Mouse (Mus musculus) frontal cortex, postnatal 36 days (tissue): ENCODE measurements around the gene Nfkbie.

Experiments
- DNase-seq, 2 experiments: peaks; one replicate each; pipeline ENCODE4 v3.0.0; 2022; ENCODE audit warnings: low spot score in 2 of 2

Gene Nfkbie

DNA sequence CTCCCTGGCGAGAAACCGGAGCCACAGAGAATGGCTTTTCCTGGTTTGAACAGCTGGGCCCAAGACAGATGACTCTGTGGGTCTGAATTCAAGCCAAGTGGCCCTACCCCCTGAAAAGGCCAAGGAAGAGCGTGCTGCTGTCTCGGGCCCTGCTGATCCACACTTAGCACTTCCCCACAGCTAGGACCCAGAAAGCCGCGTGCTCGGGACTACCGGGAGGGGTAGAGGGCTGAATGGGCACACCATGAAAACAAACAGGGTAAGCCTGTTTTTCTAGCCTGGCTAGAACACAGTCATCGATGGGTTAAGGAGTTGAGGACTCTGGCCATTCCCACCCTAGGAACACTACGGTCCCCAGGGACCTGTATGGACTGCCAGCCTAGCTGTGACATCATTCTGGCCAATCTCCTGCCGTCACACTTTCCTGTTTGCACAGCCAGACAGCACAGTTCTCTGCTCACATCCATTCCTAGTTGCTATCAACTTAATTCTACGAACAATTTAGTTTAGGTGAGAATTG, 25.5 kb downstream of the Nfkbie start:
- DNase-seq: no peak

DNA sequence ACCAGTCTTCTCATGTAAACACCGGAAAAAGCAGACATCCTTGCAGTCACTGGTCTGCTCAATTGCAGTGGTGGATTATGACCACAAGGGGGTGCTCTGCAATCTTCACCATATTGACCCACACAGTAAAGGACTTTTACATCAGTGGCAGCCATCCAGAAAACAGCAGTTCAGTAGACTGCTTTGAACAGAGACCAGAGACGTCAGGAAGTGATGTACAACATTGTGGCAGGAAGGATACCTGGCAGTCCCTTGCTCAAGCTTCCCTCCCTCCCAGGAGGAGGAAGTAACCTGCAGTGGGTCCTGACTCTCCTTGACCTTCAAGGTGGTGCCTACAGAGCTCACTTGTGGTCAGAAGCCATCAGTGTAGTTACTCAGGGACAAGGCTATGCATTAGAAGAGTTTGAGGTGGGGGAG, 26.1 kb downstream of the Nfkbie start:
- peak in 1 of 2 experiments; percentile 65 for DNase-seq

DNA sequence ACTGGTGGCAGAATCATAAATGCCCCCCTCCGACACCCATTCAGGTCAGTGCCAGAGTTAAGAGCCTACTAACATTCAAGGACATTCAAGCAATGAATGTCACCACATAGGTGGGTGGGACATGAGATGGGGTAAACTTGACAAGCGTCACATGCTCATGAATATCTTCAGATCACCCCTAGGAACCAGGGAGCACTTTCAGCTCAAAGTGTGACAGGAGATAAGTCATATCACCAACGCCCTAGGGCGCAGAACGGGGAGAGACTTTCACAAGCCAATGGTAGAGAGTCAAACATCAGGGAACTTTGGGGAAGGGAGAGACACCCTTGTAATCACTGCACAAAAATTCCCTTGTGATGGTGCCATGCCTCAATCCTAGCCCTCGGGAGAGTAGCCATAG, 26.7 kb downstream of the Nfkbie start:
- DNase-seq: no peak

DNA sequence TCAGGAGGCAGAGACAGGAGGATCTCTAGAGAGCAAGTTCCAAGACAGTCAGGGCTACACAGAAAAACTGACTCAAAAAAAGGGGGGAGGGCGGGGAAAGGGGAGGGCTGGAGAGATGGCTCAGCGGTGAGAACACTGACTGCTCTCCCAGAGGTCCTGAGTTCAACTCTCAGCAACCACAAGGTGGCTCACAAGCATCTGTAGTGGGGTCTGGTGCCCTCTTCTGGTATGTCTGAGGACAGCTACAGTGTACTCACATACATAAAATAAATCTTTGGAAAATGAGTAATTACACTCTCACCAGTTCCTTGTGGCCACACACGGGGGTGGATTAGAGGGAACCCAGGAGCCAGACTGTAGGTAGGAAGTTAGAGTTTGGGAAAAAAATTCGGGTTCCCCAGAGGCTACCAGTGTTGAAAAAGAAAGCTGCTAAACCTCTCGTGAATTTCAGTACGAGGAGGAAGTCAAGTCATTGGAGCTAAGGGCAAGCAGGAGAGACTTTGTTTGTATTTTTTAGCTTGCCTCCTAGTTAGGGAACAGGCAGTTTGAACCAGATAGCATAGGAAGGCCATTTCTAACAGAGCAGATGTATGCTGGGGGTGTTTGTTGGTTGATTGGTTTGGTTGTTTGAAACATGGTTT, 27.3 kb downstream of the Nfkbie start:
- no peak for DNase-seq

DNA sequence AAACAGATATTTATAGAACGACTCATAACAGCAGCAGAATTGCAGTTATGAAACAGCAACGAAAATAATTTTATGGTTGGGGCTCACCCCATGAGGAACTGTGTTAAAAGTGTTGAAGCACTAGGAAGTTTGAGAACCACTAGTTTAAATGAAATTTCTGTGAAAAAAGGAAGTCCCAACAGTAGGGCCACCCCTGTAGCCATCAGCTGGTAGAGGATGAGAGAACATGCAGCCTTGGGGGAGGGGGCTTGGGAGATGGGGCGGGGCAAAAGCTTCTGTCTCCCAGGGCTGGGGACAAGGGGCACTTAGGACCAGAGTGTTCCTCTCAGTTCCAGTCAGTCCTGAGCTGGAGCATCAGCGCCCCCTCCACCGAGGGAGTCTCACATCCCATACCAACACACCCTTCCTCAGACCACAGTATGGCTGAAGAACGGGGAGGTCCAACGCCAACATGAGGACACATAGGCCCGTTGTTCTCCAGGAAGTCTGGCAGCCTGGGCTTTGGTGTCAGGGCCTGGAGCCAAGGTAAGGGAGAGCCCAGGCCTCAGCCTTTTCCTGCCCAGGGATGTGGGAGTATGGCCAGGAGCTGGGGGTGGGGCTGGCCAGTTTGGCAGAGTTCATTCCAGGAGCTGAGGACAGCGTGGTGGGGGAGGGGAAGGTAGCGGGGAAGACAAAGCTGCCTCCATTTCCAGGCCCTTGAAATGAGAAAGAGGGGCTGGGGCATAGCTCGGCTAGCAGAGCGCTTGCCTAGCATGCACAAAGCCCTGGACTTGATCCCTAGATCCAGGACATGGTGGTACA, 28.8 kb downstream of the Nfkbie start:
- peak in 1 of 2 experiments; percentile 63 for DNase-seq

DNA sequence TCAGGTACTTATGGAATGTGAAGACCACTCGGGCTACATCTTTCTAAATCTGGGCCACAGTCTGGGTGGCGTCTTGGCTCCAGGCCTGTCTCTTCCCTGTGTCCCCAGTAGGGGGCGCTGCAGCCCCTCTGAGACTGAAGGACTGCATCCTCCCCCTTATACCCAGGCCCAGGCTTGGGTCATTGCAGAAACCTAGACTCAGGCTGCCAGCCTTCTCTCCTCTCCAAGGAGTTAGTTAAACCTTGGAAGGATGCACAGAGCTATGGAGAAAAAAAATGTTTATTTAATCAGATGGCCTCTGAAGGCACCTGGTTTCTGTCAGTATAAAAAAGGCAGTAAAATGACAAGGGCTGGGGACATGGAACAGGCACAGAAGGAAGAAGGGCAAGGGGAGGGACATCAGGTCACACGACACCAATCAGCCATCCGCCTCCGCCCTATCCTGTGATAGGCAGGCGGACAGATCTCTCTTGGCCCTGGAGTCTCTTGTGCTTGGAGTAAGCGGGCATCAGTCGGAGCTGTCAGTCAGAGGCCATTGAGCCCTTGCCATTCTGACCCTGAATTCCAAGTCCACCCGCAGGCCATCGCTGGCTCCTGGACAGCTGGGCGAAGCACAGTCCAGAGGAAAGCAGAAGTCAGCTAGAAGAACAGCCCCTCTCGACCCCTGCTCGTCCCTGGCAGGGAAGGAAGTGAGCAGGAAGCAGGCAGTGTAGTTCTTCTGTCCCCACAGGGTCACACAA, 29.6 kb downstream of the Nfkbie start:
- peak in 1 of 2 experiments; percentile 77 for DNase-seq

DNA sequence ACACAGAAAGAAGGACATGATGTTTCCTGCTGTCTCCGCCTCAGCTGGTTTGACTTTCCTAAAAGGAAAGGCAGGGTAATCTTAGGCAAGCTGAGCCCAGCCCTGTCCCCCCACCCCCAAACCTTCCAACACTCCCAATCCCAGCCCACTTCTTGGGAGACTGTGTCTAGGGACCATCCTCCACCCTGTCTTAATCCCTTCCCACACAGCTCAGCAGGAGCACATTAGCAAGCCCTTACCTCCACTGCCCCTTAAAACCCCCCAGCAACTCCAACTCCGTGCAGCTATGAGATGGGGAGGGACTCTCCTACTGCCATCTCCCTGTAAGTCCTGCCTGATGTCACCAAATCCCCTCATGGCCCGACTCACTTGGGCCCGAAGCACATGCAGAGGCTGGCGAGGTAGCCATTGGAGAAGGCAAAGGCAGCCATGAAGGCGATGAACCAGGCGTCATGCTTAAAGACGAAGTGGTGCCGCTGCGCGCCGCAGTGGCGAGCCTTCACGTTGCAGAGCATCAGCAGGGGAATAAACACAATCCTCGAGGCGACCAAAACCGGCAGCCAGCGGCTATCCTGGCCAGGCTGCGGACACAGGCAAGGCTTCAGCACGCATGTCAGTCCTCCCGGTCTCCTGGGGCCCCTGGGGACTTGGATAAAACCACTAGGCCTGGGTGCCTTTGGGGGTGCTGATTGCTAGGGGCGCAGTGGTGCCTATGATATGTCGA, 30.4 kb downstream of the Nfkbie start:
- no peak for DNase-seq

DNA sequence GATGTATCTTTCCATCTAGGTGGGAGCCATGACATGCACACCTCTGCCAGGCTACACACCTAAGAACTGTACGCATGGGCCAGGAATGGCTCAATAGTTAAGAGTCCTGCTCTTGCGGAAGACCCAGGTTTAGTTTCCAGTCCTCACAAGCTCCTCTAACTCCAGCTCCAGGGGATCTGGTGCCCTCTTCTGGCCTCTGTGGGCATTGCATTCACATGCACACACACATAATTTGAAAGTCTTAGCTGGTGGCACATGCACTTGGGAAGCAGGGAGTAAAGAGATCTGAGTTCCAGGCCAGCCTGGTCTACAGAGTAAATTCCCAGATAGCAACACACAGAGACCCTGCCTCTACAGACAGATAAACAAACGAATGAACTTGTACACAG, 30.9 kb downstream of the Nfkbie start:
- no peak for DNase-seq

DNA sequence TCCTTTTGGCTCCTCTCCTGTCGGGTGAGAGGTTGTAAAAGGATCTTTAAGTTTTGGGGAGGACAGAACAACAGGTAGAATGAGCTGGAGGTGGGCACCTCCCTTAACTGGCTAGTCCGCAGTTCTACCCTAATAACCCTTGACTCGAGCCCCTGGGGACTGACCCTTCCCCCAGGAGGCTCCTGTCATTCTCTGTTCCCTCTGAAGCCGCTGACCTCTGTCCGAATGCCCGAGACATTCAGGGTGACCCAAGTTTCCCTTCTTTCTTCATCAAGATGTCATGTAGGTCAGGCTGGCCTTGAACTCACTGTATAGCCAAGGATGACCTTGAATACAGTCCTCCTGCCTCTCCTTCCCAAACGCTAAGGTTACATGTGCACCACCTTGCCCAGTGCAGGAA, 32.9 kb downstream of the Nfkbie start:
- no peak for DNase-seq

DNA sequence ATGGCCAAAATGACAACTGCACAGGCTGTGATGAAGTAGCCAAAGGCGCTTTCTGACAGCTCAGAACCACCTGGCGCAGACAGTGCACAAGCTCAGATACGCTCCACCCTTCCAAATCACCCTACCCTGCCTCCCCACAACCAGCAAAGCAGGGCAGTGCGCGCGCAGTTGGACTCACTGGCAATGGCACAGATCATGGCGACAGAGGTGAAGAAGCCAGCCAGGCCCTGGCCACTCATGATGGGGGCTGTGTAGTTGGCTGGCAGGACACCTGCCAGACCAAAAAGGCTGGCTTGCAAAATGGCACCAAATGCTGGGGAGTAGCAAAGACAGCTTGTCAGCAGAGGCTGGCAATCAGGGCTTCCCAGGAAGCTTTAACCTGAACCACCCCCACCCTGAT, 33.7 kb downstream of the Nfkbie start:
- DNase-seq: no peak

DNA sequence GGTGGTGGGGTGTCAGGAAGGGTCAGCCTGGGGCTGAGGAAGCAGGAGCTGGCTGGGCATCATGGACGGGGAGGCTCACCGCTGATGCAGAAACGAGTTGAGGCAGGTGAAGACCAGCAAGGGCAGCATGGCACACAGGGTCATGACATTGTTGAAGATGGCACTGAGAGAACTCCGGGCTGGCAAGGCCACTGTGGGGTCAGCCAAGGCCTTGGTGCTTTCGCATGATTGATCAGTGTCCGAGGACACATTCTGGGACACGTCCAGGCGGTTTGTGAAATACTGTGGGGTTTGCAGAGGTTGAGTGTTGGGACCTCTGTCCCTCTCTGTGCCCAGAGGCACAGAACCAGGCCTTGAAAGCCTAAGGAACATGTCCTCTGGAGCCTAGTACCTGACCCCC, 34.3 kb downstream of the Nfkbie start:
- no peak for DNase-seq

DNA sequence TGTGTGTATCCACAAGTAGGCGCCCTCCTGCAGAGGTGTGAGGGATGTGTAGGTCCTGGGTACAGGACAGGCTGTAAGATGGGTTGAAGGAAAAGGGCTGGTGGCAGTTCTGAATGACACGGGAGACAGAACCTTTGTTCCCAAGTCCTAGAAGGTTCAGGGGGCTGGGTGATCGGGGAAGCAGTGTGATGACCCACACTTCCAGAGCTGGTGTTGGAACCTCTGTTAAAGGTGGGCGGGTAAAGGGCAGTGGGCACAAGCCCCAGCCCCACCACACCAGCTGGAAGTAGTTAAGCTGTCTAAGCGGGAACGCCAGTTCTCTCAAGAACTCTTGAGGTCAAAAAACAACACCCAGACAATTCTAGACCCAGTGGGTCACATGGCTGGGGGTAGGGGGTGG, 34.9 kb downstream of the Nfkbie start:
- DNase-seq: no peak

DNA sequence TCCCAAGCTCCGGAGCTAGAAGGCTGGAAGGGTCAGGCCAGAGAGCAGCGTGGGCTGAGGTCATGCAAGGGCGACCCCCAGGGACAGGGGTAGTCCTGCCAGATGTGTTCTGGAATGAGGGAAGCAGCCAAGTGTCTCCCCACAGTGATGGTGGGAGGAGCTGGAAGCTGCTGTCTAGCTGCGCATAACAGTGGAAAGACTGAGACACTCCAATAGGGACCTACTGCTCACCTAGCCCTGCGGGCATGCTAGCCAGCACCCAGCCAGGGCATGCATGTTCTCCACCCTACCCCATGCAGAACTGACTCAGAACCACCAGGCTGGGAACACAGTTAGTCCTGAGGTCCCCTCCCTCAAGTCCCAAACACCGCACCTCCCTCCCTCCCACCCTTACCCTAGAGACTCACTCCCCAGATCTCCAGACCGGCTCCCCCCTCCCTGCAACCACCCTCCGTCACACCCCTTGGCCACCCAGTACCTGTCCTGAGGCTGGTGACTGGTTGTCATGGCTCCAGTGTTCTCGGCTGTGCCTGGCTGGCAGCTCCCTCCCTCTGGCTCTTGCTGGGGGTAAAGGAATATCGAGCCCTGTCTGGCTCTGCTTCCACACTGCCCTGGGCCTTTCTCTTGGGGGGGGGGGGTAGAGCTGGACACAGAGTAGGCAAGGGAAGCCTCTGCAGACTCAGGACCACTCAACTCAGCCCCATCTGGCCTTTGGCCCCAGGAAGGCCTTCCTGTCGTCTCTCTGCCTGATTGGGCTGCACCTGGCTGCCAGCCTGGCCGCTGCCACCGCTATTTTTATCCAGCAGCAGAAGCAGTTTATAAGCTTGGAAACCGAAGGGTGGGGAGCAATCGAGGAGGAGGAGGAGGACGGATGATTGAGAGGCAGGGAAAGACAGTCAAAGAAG, 36.5 kb downstream of the Nfkbie start:
- DNase-seq: no peak

DNA sequence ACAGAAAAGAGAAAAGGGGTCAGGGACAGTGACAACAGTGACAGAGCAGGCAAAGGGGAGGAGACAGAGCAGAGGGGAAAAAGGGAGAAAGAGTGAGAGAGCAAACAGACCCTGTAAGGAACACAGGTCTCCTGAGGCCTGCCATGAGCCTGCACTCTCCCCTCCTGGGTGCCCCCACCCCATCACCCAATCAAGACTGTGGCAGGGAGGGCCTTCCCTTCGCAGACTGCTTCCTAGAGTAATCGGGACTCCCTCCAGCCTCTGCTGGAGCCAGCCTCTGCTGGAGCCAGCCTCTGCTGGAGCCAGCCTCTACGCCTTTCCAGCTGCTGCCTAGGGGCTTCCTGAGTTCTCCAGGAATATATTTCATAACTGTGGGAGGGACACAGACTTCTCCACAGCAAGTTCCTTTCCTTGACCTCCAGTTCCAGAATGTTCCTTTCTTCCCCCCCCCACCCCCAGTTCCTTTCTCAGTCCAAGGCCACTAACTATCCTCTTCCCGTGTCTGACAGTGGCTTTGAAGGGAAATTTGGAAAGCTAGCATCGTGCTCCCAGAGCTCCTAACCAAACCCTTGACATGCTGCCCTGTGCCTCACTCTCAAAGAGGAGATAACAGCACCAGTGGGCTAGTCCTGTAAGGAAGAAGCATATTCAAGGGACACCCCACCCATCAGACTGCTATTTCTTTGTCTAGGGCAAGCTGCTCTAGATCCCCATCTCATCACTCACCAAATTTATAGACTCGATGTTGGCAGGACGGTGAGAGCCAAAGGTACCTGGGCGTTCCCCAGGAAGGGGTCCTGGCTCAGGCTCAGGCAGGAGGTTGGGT, 37.3 kb downstream of the Nfkbie start:
- no peak for DNase-seq

DNA sequence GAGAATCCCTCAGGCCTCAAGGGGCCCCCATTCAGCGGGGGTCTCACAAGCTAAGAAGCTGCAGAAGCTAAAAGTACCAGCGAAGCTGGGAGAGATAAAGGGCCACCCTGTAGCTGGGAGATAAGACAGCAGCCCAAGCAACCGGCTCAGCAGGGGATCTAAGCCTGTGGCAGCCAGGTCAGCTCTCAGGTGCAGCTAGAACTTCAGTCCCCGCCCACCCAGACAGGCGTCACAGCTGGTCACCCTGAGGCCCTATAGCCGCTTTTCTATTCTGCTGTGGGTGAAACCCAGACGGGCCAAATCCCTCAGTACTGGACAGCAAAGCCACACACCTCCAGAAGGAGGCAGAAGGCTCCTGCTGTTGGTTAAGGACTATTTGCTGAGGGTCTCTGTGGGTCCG, 38.0 kb downstream of the Nfkbie start:
- DNase-seq: no peak

DNA sequence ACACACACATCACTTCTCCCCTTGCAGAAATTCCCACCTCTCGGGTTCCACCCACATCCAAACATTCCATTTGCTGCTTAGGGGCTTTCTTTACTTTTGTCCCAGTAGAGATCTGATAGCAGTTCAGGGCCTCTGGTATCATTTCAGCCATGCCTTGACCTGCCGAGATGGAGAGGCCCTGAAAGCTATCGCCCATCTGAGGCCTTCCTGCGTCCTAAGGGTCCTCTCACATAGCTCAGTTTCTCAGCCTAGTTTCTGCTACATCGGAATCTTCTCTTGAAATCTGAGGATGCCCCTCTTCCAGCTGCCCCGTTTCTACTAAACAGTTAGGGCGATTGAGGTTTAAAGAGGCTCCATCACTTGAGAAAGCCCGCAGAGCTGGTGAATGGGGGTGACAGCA, 38.7 kb downstream of the Nfkbie start:
- DNase-seq: no peak

DNA sequence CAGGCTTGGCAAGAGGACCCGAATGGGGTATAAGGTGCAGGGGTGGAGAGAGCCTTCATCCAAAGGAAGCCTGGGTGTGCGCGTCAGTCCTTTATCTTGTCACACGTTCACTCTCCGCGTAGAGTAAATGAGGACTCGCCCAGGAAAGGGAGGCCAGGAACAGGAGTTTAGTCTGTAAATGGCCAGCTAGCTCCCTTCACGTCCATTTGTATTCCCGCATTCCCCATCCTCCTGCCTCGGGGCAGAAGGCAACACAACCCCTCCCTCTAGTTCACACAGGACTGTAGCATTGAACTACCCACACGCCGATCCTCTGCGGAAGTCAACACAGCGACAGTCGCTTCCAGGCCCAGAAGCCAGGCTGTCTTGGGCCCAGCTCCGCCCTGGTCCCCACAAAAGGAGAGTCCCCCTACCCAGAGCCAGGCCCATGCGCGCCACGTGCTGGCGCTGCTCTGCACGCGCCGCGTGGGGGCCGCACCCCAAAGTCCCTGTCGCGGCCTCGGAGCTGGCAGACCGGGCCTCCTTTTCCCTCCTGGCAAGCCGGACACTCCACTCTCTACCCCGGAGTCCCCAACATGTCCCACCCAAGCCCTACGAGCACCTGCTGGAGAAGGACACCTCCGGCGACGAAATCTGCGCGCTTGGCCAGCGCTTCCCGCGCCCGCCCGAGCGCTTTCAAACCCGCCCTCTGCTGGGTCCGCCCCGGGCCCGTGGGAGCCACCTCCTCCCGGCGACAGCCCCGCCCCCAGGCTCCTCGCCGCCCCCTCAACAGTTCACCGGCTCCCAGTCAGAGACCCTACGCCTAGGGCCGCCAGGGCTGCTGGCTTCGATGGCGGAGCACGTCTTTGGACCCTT, 39.6 kb downstream of the Nfkbie start:
- DNase-seq: no peak

DNA sequence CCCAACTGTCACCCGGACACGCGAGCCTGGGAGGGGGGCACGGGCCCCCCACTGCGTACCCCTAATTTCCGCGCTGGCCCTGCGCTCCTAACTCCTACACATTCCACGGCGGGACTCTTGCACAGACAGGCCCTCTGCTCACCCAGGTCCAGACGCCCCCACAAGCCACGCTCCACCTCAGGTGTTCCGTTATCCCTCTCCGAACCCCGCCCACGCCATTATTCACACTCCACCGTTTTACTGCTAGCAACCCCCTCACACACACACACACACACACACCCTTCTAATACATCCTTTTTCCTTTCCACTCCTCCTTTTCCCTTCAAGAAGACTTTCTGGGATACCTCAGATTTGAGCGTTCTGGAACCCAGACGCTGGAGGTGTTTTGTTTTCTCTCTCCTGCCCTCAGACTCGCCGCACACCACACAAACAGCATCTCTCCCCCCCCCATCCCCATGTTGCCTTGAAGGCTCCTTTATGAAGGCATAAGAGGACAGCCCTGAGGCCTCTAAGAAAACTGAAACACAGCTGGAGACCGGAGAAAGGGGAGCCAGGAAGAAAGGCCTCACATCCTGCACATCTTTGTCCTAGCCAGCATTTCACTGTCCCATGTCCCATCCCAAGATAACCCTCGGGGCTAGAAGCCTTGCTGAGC, 40.4 kb downstream of the Nfkbie start:
- DNase-seq: no peak
